8 mouse cellular contexts compared by ENCODE assay signal in the genomic region with DNA sequence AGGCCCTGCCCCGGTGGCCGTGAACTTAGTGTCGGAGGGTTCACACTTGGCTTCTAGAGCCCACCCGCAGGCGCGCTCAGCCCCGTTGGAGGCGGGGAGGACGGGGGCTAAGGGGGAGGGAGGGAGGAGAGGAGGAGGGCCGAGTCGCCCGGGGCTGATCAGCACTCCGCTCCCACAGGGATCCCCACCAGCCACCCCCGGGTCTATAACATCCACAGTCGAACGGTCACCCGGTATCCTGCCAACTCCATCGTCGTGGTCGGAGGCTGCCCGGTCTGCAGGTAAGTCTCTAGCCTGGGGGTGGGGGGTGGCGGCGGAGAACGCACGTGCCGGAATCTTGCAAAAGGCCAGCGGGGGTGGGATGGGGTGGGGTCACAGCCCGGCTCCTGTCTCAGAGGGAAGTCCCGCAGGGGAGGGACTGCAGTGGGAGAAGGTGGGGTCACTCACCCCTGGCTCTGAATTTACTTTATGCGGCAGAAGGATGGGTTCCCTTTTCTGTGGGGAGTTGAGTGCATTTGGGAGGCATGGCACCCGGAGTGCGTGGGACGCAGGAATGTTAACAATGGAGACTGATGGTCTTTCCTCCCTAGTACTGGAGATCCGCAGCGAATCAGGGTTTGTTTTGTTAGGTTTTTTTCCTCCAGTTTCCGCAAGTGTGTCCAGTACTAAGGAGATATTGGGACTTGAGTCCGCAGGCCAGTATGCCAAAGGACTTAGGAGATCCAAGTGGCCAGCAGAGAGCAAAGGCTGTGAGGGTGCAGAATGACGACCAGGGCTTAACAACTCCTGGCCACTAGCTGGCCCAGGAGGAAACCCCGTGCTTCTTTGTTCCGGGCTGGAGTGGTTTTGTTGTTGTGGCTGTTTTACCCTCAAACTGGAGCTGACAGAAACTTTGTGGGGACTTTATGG. TPM values are rescaled to one million over a fixed set of nuclear protein-coding genes. Genes with fewer than 3 reads are reported as not detected.
DNase-seq lines count a peak whose midpoint lies in the region; ATAC-seq and TF ChIP-seq lines count a peak whose summit lies in the region.

No protein-coding gene starts in this region.

- TF ChIP-seq CTCF in embryonic fibroblast, embryonic 13.5 days (IDR thresholded peaks at IDR 0.05; ENCODE audit: borderline replicate concordance, insufficient read depth, low read length), result no peak

- H3K4me2 ChIP-seq in heart, embryonic 16.5 days (ENCODE audit: low read depth, low read length), result peak overlapping the region; percentile 78
- H3K4me2 ChIP-seq in lung, embryonic 16.5 days (ENCODE audit: low read depth, low read length), result peak overlapping the region; percentile 89

- no peaks in the 10 kb centered on the region for H3K9me3 ChIP-seq in heart, embryonic 16.5 days (replicated peaks; ENCODE audit: control insufficient read depth, low read length)
- no peaks in the 10 kb centered on the region for H3K9me3 ChIP-seq in lung, embryonic 16.5 days (ENCODE audit: control insufficient read depth, low read length)

- peak overlapping the region; percentile 86 for H3K4me3 ChIP-seq in embryonic fibroblast, embryonic 13.5 days (ENCODE audit: insufficient read depth, low read length)
- H3K4me3 ChIP-seq in heart, embryonic 16.5 days (ENCODE audit: low read length), result peak overlapping the region; percentile 92
- H3K4me3 ChIP-seq in lung, embryonic 16.5 days (ENCODE audit: low read length), result peak overlapping the region; percentile 98

- peak; percentile 61 for TF ChIP-seq POLR2A in embryonic fibroblast, embryonic 13.5 days (IDR thresholded peaks at IDR 0.05; ENCODE audit: low read depth, low read length)

- H3K27me3 ChIP-seq in heart, embryonic 16.5 days (ENCODE audit: control insufficient read depth, insufficient read depth, low read length), result no peaks in the 10 kb centered on the region
- H3K27me3 ChIP-seq in lung, embryonic 16.5 days (ENCODE audit: control insufficient read depth, insufficient read depth, low read depth, low read length), result no peaks in the 10 kb centered on the region

- WGBS in heart, embryonic 16.5 days, result under 1% methylated on average over 40 of the region's 40 CpGs
- WGBS in lung, embryonic 16.5 days, result under 1% methylated on average over 40 of the region's 40 CpGs

- ATAC-seq in heart, embryonic 16.5 days (replicated peaks; ENCODE audit: extremely low read depth, insufficient read depth, low FRiP score), result peak; percentile 37
- ATAC-seq in lung, embryonic 16.5 days (ENCODE audit: low read depth), result peak; percentile 49
- ATAC-seq in neutrophil, adult 5-6 weeks (ENCODE audit: extremely low read depth, insufficient number of reproducible peaks, low FRiP score, poor library complexity, severe bottlenecking), result peak; percentile 30; the same call in 1 of the 2 replicates

- H3K9ac ChIP-seq in heart, embryonic 16.5 days (ENCODE audit: low read length), result peak overlapping the region; percentile 99
- peak overlapping the region; percentile 98 for H3K9ac ChIP-seq in lung, embryonic 16.5 days (ENCODE audit: low read length)

- DNase-seq in CD4-positive, CD25-positive, alpha-beta regulatory T cell, adult 2 months (ENCODE audit: low read depth, low spot score), result peak; percentile 63
- peak; percentile 55 for DNase-seq in adrenal gland, postnatal 25 days
- peak; percentile 75 for DNase-seq in kidney, postnatal 10 days
- DNase-seq in thymus, adult 18-20 months, result peak; percentile 47 to 50

- H3K4me1 ChIP-seq in embryonic fibroblast, embryonic 13.5 days (ENCODE audit: control insufficient read depth, insufficient read depth, low read length), result peaks cover 9% of the 10 kb centered on the region
- H3K4me1 ChIP-seq in heart, embryonic 16.5 days (ENCODE audit: control insufficient read depth, insufficient read depth, low read length), result peaks cover 45% of the 10 kb centered on the region
- H3K4me1 ChIP-seq in lung, embryonic 16.5 days (replicated peaks; ENCODE audit: control insufficient read depth, insufficient read depth, low read length), result peaks cover 45% of the 10 kb centered on the region

- H3K27ac ChIP-seq in embryonic fibroblast, embryonic 13.5 days (ENCODE audit: insufficient read depth, low read length), result peak overlapping the region; percentile 79
- H3K27ac ChIP-seq in heart, embryonic 16.5 days (ENCODE audit: low read length), result peak overlapping the region; percentile 98
- H3K27ac ChIP-seq in lung, embryonic 16.5 days (ENCODE audit: low read length), result peak overlapping the region; percentile 98

- H3K36me3 ChIP-seq in heart, embryonic 16.5 days (ENCODE audit: control insufficient read depth, insufficient read depth), result no peaks in the 10 kb centered on the region
- H3K36me3 ChIP-seq in lung, embryonic 16.5 days (ENCODE audit: control insufficient read depth, insufficient read depth, low read length), result peaks cover 2% of the 10 kb centered on the region; the same call in 1 of the 2 replicates

RNA-seq across cellular contexts. Expression of a gene that starts 11.6 kb away (rescaled TPM):
- 110 and 114 TPM in 2 replicates for total RNA-seq in adrenal gland, postnatal 25 days (2021)
- polyA plus RNA-seq in embryonic fibroblast, embryonic 13.5 days (2011; ENCODE audit: insufficient read length, low read depth, missing spikeins), result 90.6 and 104 TPM in 2 replicates
- polyA plus RNA-seq in heart, embryonic 16.5 days (2015; fragmentation: Nextera tagmentation; extraction: Ambion mirVana), result 144 and 169 TPM in 2 replicates
- polyA plus RNA-seq in lung, embryonic 16.5 days (2015; fragmentation: Nextera tagmentation; extraction: Ambion mirVana), result 114 and 124 TPM in 2 replicates
- total RNA-seq in neutrophil, adult 5-6 weeks (2017), result 29.8 and 39.1 TPM in 2 replicates

RNA-seq across cellular contexts. Expression of a gene that starts 32.5 kb away (rescaled TPM):
- total RNA-seq in adrenal gland, postnatal 25 days (2021), result 101 and 107 TPM in 2 replicates
- 15.1 and 15.7 TPM in 2 replicates for polyA plus RNA-seq in embryonic fibroblast, embryonic 13.5 days (2011; ENCODE audit: insufficient read length, low read depth, missing spikeins)
- 18.3 and 19.7 TPM in 2 replicates for polyA plus RNA-seq in heart, embryonic 16.5 days (2015; fragmentation: Nextera tagmentation; extraction: Ambion mirVana)
- polyA plus RNA-seq in lung, embryonic 16.5 days (2015; fragmentation: Nextera tagmentation; extraction: Ambion mirVana), result 28.4 and 31.7 TPM in 2 replicates
- 43.5 and 48.3 TPM in 2 replicates for total RNA-seq in neutrophil, adult 5-6 weeks (2017)

Comparison
In these comparisons a context has a peak if more than half of its experiments do, and no peak if none do; other contexts are left out.
1. Peak in every context shown above with its lines: DNase-seq, ATAC-seq, H3K4me3 ChIP-seq and H3K27ac ChIP-seq.